Mouse (Mus musculus): Measurements from ENCODE around the gene Ccnl1. TPM values are rescaled to one million over a fixed set of nuclear protein-coding genes. Genes with fewer than 3 reads are reported as not detected.

Ccnl1 gene
- polyA plus RNA-seq, 1 experiment from 2014 or later: 121 TPM

DNA sequence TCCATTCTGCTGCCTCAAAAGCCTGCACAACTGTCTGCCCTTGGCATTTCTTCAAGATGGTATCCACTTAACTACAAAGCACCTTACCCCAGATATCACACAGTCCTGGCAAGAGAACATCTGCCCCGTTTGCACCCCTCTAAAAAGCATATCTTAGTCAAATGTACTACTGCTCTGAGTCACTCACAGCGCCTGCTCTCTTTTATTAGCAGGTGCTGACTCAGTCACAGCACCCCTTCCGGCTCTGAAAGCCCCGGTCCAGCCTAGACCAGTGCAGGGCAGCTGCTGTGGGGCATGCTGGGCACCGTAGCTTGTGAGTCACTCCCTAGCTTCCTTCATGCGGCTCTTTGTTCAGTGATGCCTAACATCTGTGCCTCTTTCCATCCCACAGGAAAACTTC is 35.6 kb downstream of the Ccnl1 start:
- H3K36me3 ChIP-seq (ENCODE audit: control insufficient read depth, insufficient read depth, low read length): no peaks in the 10 kb centered on the region
- peaks cover 2% of the 10 kb centered on the region; the same call in 1 of the 2 replicates for H3K27me3 ChIP-seq (ENCODE audit: control insufficient read depth, insufficient read depth, low read length)
- no peak overlapping the region for H3K27ac ChIP-seq (ENCODE audit: low read depth, low read length)
- H3K9ac ChIP-seq (ENCODE audit: low read depth, low read length): no peak overlapping the region
- no peak for DNase-seq (ENCODE audit: low spot score)
- no peak overlapping the region for H3K4me2 ChIP-seq (replicated peaks; ENCODE audit: low read depth, low read length)
- 72% methylated on average over 6 of the region's 6 CpGs for WGBS
- no peaks in the 10 kb centered on the region for H3K9me3 ChIP-seq (ENCODE audit: control insufficient read depth, low read length)
- no peaks in the 10 kb centered on the region for H3K4me1 ChIP-seq (replicated peaks; ENCODE audit: control insufficient read depth, insufficient read depth, low read length)
- ATAC-seq (ENCODE audit: low FRiP score): no peak
- no peak overlapping the region for H3K4me3 ChIP-seq (ENCODE audit: low read depth, low read length)

GRCm38 (mm10) chr3:65921671-65922070 is 36.4 kb downstream of the Ccnl1 start:
- Histone ChIP-seq H3K27ac (ENCODE audit: low read depth, low read length) (no peak overlapping the region), H3K4me3 (ENCODE audit: low read depth, low read length) (no peak overlapping the region), H3K4me1 (replicated peaks; ENCODE audit: control insufficient read depth, insufficient read depth, low read length) (no peaks in the 10 kb centered on the region), H3K36me3 (ENCODE audit: control insufficient read depth, insufficient read depth, low read length) (no peaks in the 10 kb centered on the region), H3K9ac (ENCODE audit: low read depth, low read length) (no peak overlapping the region), H3K27me3 (ENCODE audit: control insufficient read depth, insufficient read depth, low read length) (no peaks in the 10 kb centered on the region), H3K4me2 (replicated peaks; ENCODE audit: low read depth, low read length) (no peak overlapping the region), H3K9me3 (ENCODE audit: control insufficient read depth, low read length) (no peaks in the 10 kb centered on the region)
- DNase-seq (ENCODE audit: low spot score): no peak
- 100% methylated on average over 1 of the region's 1 CpGs for WGBS
- ATAC-seq (ENCODE audit: low FRiP score): no peak

DNA sequence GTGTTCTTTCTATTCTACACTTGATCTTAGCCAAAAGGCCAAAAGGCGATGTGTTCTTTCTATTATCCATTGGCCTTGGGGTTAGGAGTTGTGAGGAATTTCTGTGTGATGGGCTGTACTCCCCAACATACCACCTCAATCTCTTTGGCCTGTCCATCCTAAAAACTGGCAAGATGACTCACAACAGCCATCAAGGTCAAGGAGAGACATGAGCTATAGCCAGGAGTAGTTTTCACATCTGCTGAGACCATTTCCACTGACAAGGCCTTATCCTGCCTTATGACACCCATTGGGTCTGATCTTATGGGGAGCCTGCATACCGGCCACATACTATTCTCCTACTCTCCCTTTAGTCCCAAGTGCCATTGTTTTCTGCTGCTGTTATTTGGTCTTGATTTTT is 39.0 kb downstream of the Ccnl1 start:
- H3K4me1 ChIP-seq (replicated peaks; ENCODE audit: control insufficient read depth, insufficient read depth, low read length): no peaks in the 10 kb centered on the region
- no peaks in the 10 kb centered on the region for H3K27me3 ChIP-seq (ENCODE audit: control insufficient read depth, insufficient read depth, low read length)
- H3K27ac ChIP-seq (ENCODE audit: low read depth, low read length): no peak overlapping the region
- no peaks in the 10 kb centered on the region for H3K36me3 ChIP-seq (ENCODE audit: control insufficient read depth, insufficient read depth, low read length)
- no peaks in the 10 kb centered on the region for H3K9me3 ChIP-seq (ENCODE audit: control insufficient read depth, low read length)
- 92% methylated on average over 2 of the region's 2 CpGs for WGBS
- no peak for DNase-seq (ENCODE audit: low spot score)
- H3K4me3 ChIP-seq (ENCODE audit: low read depth, low read length): no peak overlapping the region
- no peak overlapping the region for H3K9ac ChIP-seq (ENCODE audit: low read depth, low read length)
- no peak overlapping the region for H3K4me2 ChIP-seq (replicated peaks; ENCODE audit: low read depth, low read length)
- no peak for ATAC-seq (ENCODE audit: low FRiP score)

GRCm38 (mm10) chr3:65912928-65913327 is 45.1 kb downstream of the Ccnl1 start:
- 53% methylated on average over 4 of the region's 4 CpGs for WGBS
- H3K27ac ChIP-seq (ENCODE audit: low read depth, low read length): no peak overlapping the region
- H3K9ac ChIP-seq (ENCODE audit: low read depth, low read length): no peak overlapping the region
- no peak overlapping the region for H3K4me2 ChIP-seq (replicated peaks; ENCODE audit: low read depth, low read length)
- no peaks in the 10 kb centered on the region for H3K4me1 ChIP-seq (replicated peaks; ENCODE audit: control insufficient read depth, insufficient read depth, low read length)
- ATAC-seq (ENCODE audit: low FRiP score) (no peak), DNase-seq (ENCODE audit: low spot score) (no peak)
- H3K36me3 ChIP-seq (ENCODE audit: control insufficient read depth, insufficient read depth, low read length): no peaks in the 10 kb centered on the region
- no peaks in the 10 kb centered on the region for H3K27me3 ChIP-seq (ENCODE audit: control insufficient read depth, insufficient read depth, low read length)
- H3K9me3 ChIP-seq (ENCODE audit: control insufficient read depth, low read length): no peaks in the 10 kb centered on the region
- H3K4me3 ChIP-seq (ENCODE audit: low read depth, low read length): no peak overlapping the region

DNA sequence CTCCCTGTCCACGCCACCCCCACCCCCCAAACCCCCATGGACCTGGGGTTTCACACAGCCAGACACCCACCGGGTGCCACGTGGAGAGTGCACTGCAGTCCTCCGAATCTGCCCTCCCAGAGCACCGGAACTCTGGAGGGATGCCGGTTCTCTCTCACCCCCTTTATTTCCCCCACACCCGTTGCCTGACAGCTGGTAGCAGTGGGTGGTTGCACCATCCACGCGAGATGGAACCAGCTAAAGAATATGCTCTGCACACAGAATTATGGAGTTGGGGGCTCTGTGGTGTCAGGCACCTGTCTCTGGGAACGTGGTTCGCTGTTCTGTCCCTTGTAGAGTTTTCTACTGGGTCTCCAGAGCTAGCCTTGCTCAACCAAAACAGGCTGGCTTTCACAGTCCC is 45.8 kb downstream of the Ccnl1 start:
- Histone ChIP-seq H3K36me3 (ENCODE audit: control insufficient read depth, insufficient read depth, low read length) (no peaks in the 10 kb centered on the region), H3K27ac (ENCODE audit: low read depth, low read length) (no peak overlapping the region), H3K4me3 (ENCODE audit: low read depth, low read length) (no peak overlapping the region), H3K4me2 (replicated peaks; ENCODE audit: low read depth, low read length) (no peak overlapping the region), H3K27me3 (ENCODE audit: control insufficient read depth, insufficient read depth, low read length) (no peaks in the 10 kb centered on the region), H3K9ac (ENCODE audit: low read depth, low read length) (no peak overlapping the region), H3K9me3 (ENCODE audit: control insufficient read depth, low read length) (no peaks in the 10 kb centered on the region), H3K4me1 (replicated peaks; ENCODE audit: control insufficient read depth, insufficient read depth, low read length) (no peaks in the 10 kb centered on the region)
- 76% methylated on average over 11 of the region's 11 CpGs for WGBS
- DNase-seq (ENCODE audit: low spot score) (no peak), ATAC-seq (ENCODE audit: low FRiP score) (no peak)

- DNase-seq (ENCODE audit: low spot score) (no peak), ATAC-seq (ENCODE audit: low FRiP score) (no peak)
- Histone ChIP-seq H3K9me3 (ENCODE audit: control insufficient read depth, low read length) (no peaks in the 10 kb centered on the region), H3K36me3 (ENCODE audit: control insufficient read depth, insufficient read depth, low read length) (no peaks in the 10 kb centered on the region), H3K27me3 (ENCODE audit: control insufficient read depth, insufficient read depth, low read length) (no peaks in the 10 kb centered on the region), H3K4me1 (replicated peaks; ENCODE audit: control insufficient read depth, insufficient read depth, low read length) (no peaks in the 10 kb centered on the region), H3K4me3 (ENCODE audit: low read depth, low read length) (no peak overlapping the region), H3K9ac (ENCODE audit: low read depth, low read length) (no peak overlapping the region), H3K27ac (ENCODE audit: low read depth, low read length) (no peak overlapping the region), H3K4me2 (replicated peaks; ENCODE audit: low read depth, low read length) (no peak overlapping the region)
- 89% methylated on average over 3 of the region's 3 CpGs for WGBS
Observed at GRCm38 (mm10) chr3:65911265-65911664, 46.8 kb downstream of the Ccnl1 start.

DNA sequence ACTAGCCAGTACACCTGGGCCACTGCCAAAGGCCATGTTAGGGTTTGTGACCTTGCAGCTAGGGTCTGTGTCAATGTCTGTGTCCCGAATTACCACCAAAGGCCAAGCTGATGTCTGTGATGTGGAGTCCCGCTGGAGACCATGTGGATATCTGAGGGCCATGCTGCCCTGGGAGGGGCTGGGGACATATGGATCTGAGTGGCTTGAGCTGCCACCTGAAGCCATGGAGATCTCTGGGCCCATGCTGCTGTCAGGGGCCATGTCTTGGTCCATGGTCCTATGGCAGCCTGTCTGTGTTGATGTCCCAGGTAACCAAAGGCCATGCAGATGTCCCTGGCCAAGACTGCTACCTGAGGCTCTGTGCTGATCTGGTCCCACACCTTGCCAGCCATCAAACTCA is 48.6 kb downstream of the Ccnl1 start:
- H3K27ac ChIP-seq (ENCODE audit: low read depth, low read length): no peak overlapping the region
- no peak overlapping the region for H3K9ac ChIP-seq (ENCODE audit: low read depth, low read length)
- no peaks in the 10 kb centered on the region for H3K36me3 ChIP-seq (ENCODE audit: control insufficient read depth, insufficient read depth, low read length)
- no peaks in the 10 kb centered on the region for H3K4me1 ChIP-seq (replicated peaks; ENCODE audit: control insufficient read depth, insufficient read depth, low read length)
- H3K4me3 ChIP-seq (ENCODE audit: low read depth, low read length): no peak overlapping the region
- no peak overlapping the region for H3K4me2 ChIP-seq (replicated peaks; ENCODE audit: low read depth, low read length)
- DNase-seq (ENCODE audit: low spot score) (no peak), ATAC-seq (ENCODE audit: low FRiP score) (no peak)
- 87% methylated on average over 2 of the region's 2 CpGs for WGBS
- no peaks in the 10 kb centered on the region for H3K9me3 ChIP-seq (ENCODE audit: control insufficient read depth, low read length)
- no peaks in the 10 kb centered on the region for H3K27me3 ChIP-seq (ENCODE audit: control insufficient read depth, insufficient read depth, low read length)

GRCm38 (mm10) chr3:65907536-65907935 is 50.5 kb downstream of the Ccnl1 start:
- Histone ChIP-seq H3K4me1 (replicated peaks; ENCODE audit: control insufficient read depth, insufficient read depth, low read length) (no peaks in the 10 kb centered on the region), H3K4me3 (ENCODE audit: low read depth, low read length) (no peak overlapping the region), H3K36me3 (ENCODE audit: control insufficient read depth, insufficient read depth, low read length) (no peaks in the 10 kb centered on the region), H3K27ac (ENCODE audit: low read depth, low read length) (no peak overlapping the region), H3K4me2 (replicated peaks; ENCODE audit: low read depth, low read length) (no peak overlapping the region), H3K9me3 (ENCODE audit: control insufficient read depth, low read length) (no peaks in the 10 kb centered on the region), H3K9ac (ENCODE audit: low read depth, low read length) (no peak overlapping the region), H3K27me3 (ENCODE audit: control insufficient read depth, insufficient read depth, low read length) (no peaks in the 10 kb centered on the region)
- ATAC-seq (ENCODE audit: low FRiP score) (no peak), DNase-seq (ENCODE audit: low spot score) (no peak)
- WGBS: 95% methylated on average over 4 of the region's 4 CpGs

- no peak overlapping the region for H3K9ac ChIP-seq (ENCODE audit: low read depth, low read length)
- H3K4me3 ChIP-seq (ENCODE audit: low read depth, low read length): no peak overlapping the region
- no peak overlapping the region for H3K27ac ChIP-seq (ENCODE audit: low read depth, low read length)
- WGBS: 56% methylated on average over 7 of the region's 7 CpGs
- no peak overlapping the region for H3K4me2 ChIP-seq (replicated peaks; ENCODE audit: low read depth, low read length)
- H3K4me1 ChIP-seq (replicated peaks; ENCODE audit: control insufficient read depth, insufficient read depth, low read length): no peaks in the 10 kb centered on the region
- H3K27me3 ChIP-seq (ENCODE audit: control insufficient read depth, insufficient read depth, low read length): no peaks in the 10 kb centered on the region
- no peak for DNase-seq (ENCODE audit: low spot score)
- no peaks in the 10 kb centered on the region for H3K36me3 ChIP-seq (ENCODE audit: control insufficient read depth, insufficient read depth, low read length)
- no peak for ATAC-seq (ENCODE audit: low FRiP score)
- H3K9me3 ChIP-seq (ENCODE audit: control insufficient read depth, low read length): no peaks in the 10 kb centered on the region
Observed at GRCm38 (mm10) chr3:65905281-65906169, 52.5 kb downstream of the Ccnl1 start.
